Mouse (Mus musculus) bone marrow, adult 2 months (tissue): ENCODE measurements around the gene Olfr609. TPM values are rescaled to one million over a fixed set of nuclear protein-coding genes. Genes with fewer than 3 reads are reported as not detected.
"Not testable (repeated sequence)": the region's sequence is repeated elsewhere in the genome, so short reads cannot be mapped to it uniquely, and the experiment has no call there.

Experiments
- H3K27ac ChIP-seq: fragments of 200-500 bp; 2 replicates; pipeline ENCODE4 v1.5.1; 2012; ENCODE audit warnings: low read depth, mild to moderate bottlenecking, control low read depth, inconsistent platforms, low read length; ENCODE audit not compliant: control insufficient read depth, poor library complexity, insufficient read depth
- H3K4me1 ChIP-seq: fragments of 200-500 bp; 2 replicates; pipeline ENCODE4 v1.6.1; 2011; ENCODE audit warnings: low read length; ENCODE audit not compliant: control insufficient read depth, insufficient read depth
- H3K4me3 ChIP-seq: fragments of 200-500 bp; replicated peaks from 2 replicates; pipeline ENCODE3; 2011; ENCODE audit warnings: mild to moderate bottlenecking, low read depth, low read length, control low read depth; ENCODE audit not compliant: control insufficient read depth
- CTCF ChIP-seq: fragments of 200-500 bp; IDR thresholded peaks from 2 replicates; pipeline ENCODE4 v1.5.1; 2011; ENCODE audit warnings: low read length, control low read depth; ENCODE audit not compliant: control insufficient read depth, insufficient read depth
- POLR2A ChIP-seq: fragments of 200-500 bp; IDR thresholded peaks from 2 replicates; pipeline ENCODE4 v1.6.1; 2011; ENCODE audit warnings: low read depth, mild to moderate bottlenecking, control low read depth, low read length, borderline replicate concordance; ENCODE audit not compliant: control insufficient read depth
- WGBS: fragments of 180-500 bp; shearing (Covaris S2); methylation state at CpG from one replicate; pipeline ENCODE4 v1.1.7; 2018; 5-methylcytosine and 5-hydroxymethylcytosine counted together
- polyA plus RNA-seq: library from polyadenylated mRNA; stranded (reverse); fragments of >200 nt; gene quantifications from 2 replicates; pipeline ENCODE4 v1.2.4, GENCODE M21; 2011; ENCODE audit warnings: low replicate concordance; ENCODE audit not compliant: missing spikeins, insufficient read depth, insufficient read length

Olfr609 gene
- polyA plus RNA-seq: not detected in 2 replicates

DNA sequence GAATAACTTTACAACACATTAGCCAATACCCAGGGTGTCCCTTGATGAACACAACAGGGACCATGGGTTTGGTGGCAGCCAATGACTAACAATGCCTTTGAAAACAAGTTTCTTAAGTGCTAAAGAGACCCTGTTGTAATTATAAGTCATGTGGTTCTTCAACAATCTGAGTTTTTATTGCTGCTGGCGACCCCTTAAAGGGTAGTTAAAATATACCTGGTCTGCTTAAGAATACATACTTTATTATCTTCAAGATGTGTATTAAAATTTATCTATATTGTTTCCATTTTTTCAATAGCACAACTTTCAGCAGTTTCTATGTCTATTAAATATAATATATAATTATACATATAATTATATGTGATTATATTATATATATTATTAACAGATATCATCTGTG lies at the start of gene Olfr609:
Gene Olfr609, minus strand, starts transcription at position 101 of the 400 bp plus-strand sequence.
- 64% methylated on average over 1 of the region's 1 CpGs for WGBS

GRCm38 (mm10) chr7:103542617-103543016 lies 44.8 kb upstream of the Olfr609 start, which contains the start of gene Olfr612:
Olfr612 (minus strand) TSS chr7:103542717.
- WGBS: 84% methylated on average over 2 of the region's 2 CpGs

More for the DNA sequence above, at the start of gene Olfr609:
- Histone ChIP-seq H3K4me1 (no peaks in the 10 kb centered on the region), H3K27ac (no peak within 1 kb of the TSS), H3K4me3 (no peak within 1 kb of the TSS)
- TF ChIP-seq CTCF (no peak), POLR2A (no peak)

DNA sequence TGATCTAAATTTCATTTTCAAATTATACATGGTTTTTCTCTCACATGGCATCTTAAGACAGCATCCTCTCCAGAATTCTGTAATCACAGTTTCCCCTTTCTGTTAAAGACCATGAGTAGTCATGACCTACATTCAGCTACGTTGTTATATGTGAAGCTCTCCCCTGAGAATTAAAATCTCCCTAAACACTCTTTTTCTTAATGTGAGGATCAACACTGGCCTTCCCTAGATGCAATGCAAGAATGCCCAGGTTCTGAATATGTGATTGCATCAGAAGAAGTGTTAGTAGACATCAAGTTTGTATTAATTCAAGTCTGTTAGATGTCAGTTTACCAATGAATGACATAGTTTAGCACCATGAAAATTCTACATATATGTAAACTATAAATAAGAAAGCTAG lies 22.9 kb upstream of the Olfr609 start, which contains the start of gene Olfr611:
Gene Olfr611, minus strand, starts transcription at position 101 of the 400 bp plus-strand sequence.
- not testable (repeated sequence) for H3K4me3 ChIP-seq, H3K4me1 ChIP-seq, H3K27ac ChIP-seq
- WGBS: 69% methylated on average over 1 of the region's 1 CpGs

More at GRCm38 (mm10) chr7:103542617-103543016, 44.8 kb upstream of the Olfr609 start, which contains the start of gene Olfr612:
- not testable (repeated sequence) for H3K4me1 ChIP-seq, H3K27ac ChIP-seq, H3K4me3 ChIP-seq

GRCm38 (mm10) chr7:103512022-103512421 lies 14.2 kb upstream of the Olfr609 start, which contains the start of gene Olfr610:
Olfr610 (minus strand) TSS chr7:103512122.
- WGBS: 80% methylated on average over 2 of the region's 2 CpGs
- H3K4me3 ChIP-seq: no peak within 1 kb of the TSS
- H3K27ac ChIP-seq: no peak within 1 kb of the TSS
- no peak for TF ChIP-seq CTCF
- no peak for TF ChIP-seq POLR2A
- H3K4me1 ChIP-seq: no peaks in the 10 kb centered on the region

GRCm38 (mm10) chr7:103477106-103477505 lies 20.8 kb downstream of the Olfr609 start:
- not testable (repeated sequence) for H3K4me1 ChIP-seq, H3K27ac ChIP-seq, H3K4me3 ChIP-seq
- 82% methylated on average over 9 of the region's 9 CpGs for WGBS

GRCm38 (mm10) chr7:103469577-103469976 lies 28.3 kb downstream of the Olfr609 start, which contains the start of gene Olfr608:
Olfr608 (plus strand) TSS chr7:103469877.
- Histone ChIP-seq H3K4me1 (no peaks in the 10 kb centered on the region), H3K27ac (no peak within 1 kb of the TSS), H3K4me3 (no peak within 1 kb of the TSS)
- TF ChIP-seq CTCF (no peak), POLR2A (no peak)

- Histone ChIP-seq H3K4me1 (no peaks in the 10 kb centered on the region), H3K27ac (no peak overlapping the region), H3K4me3 (no peak overlapping the region)
- TF ChIP-seq CTCF: no peak
- WGBS: 81% methylated on average over 5 of the region's 5 CpGs
These were observed 37.3 kb downstream of the Olfr609 start for GRCm38 (mm10) chr7:103460590-103460989.

GRCm38 (mm10) chr7:103448746-103449145 lies 49.1 kb downstream of the Olfr609 start, which contains the start of gene Olfr606:
Olfr606 (plus strand) TSS chr7:103449046.
- TF ChIP-seq CTCF: no peak
- no peak for TF ChIP-seq POLR2A
- Histone ChIP-seq H3K4me1 (no peaks in the 10 kb centered on the region), H3K4me3 (no peak within 1 kb of the TSS), H3K27ac (no peak within 1 kb of the TSS)
- 84% methylated on average over 2 of the region's 2 CpGs for WGBS

DNA sequence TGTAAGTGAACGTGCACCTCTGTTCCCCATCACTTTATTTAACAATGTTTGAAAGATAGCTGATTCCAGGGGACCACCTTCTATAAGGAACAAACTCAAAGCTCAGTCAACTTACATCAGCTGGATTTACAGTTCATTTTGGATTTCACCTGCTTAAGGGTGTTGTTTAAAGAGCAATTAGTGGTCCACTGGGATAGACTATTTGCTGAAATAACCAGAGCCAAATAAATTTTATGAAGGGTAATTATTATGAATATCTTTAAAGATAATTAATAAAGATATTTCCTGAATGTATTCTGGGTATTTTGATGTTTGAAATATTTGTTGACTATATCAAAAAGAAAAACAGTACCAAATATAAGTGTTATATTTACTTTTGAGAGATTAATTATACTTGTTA lies 52.5 kb downstream of the Olfr609 start, which contains the start of gene Olfr605:
Gene Olfr605, minus strand, starts transcription at position 101 of the 400 bp plus-strand sequence.
- Histone ChIP-seq H3K4me1 (no peaks in the 10 kb centered on the region), H3K4me3 (no peak within 1 kb of the TSS), H3K27ac (no peak within 1 kb of the TSS)
- no peak for TF ChIP-seq POLR2A
- no peak for TF ChIP-seq CTCF
- 81% methylated on average over 1 of the region's 1 CpGs for WGBS

Other genes with a start within 250 kb of the Olfr609 start
- not detected in 2 replicates for gene Usp17ld, start 245.6 kb downstream of the Olfr609 start, polyA plus RNA-seq
- not detected in 2 replicates for gene Olfr596, start 192.4 kb downstream of the Olfr609 start, polyA plus RNA-seq
- not detected in 2 replicates for gene Olfr597, start 181.7 kb downstream of the Olfr609 start, polyA plus RNA-seq
- gene Olfr598, start 174.5 kb downstream of the Olfr609 start, polyA plus RNA-seq: not detected in 2 replicates
- not detected in 2 replicates for gene Olfr599, start 162.1 kb downstream of the Olfr609 start, polyA plus RNA-seq
- not detected in 2 replicates for gene Olfr600, start 148.4 kb downstream of the Olfr609 start, polyA plus RNA-seq
- gene Olfr601, start 135.4 kb downstream of the Olfr609 start, polyA plus RNA-seq: not detected in 2 replicates
- gene Olfr603, start 111.9 kb downstream of the Olfr609 start, polyA plus RNA-seq: not detected in 2 replicates
- gene Usp17lc, start 83.0 kb downstream of the Olfr609 start, polyA plus RNA-seq: not detected in 2 replicates
- gene Olfr605, start 52.6 kb downstream of the Olfr609 start, polyA plus RNA-seq: not detected in 2 replicates
- not detected in 2 replicates for gene Olfr606, start 49.0 kb downstream of the Olfr609 start, polyA plus RNA-seq
- 0.70 TPM in 1 of 2 replicates, not detected in the other for gene Olfr607, start 33.9 kb downstream of the Olfr609 start, polyA plus RNA-seq
- not detected in 2 replicates for gene Olfr608, start 28.2 kb downstream of the Olfr609 start, polyA plus RNA-seq
- not detected in 2 replicates for gene Olfr610, start 14.1 kb upstream of the Olfr609 start, polyA plus RNA-seq
- gene Olfr611, start 22.8 kb upstream of the Olfr609 start, polyA plus RNA-seq: not detected in 2 replicates
- gene Olfr612, start 44.7 kb upstream of the Olfr609 start, polyA plus RNA-seq: not detected in 2 replicates
- gene Olfr613, start 50.0 kb upstream of the Olfr609 start, polyA plus RNA-seq: not detected in 2 replicates
- not detected in 2 replicates for gene Olfr615, start 58.0 kb upstream of the Olfr609 start, polyA plus RNA-seq
- not detected in 2 replicates for gene Olfr616, start 71.1 kb upstream of the Olfr609 start, polyA plus RNA-seq
- not detected in 2 replicates for gene Olfr617, start 75.0 kb upstream of the Olfr609 start, polyA plus RNA-seq
- gene Olfr618, start 92.0 kb upstream of the Olfr609 start, polyA plus RNA-seq: not detected in 2 replicates
- gene Olfr619, start 102.5 kb upstream of the Olfr609 start, polyA plus RNA-seq: not detected in 2 replicates
- 0.68 and 2.1 TPM in 2 replicates for gene Olfr620, start 114.5 kb upstream of the Olfr609 start, polyA plus RNA-seq
- not detected in 2 replicates for gene Olfr622, start 144.6 kb upstream of the Olfr609 start, polyA plus RNA-seq
- gene Olfr623, start 165.6 kb upstream of the Olfr609 start, polyA plus RNA-seq: not detected in 2 replicates
- 0.25 and 0.45 TPM in 2 replicates for gene Olfr624, start 173.1 kb upstream of the Olfr609 start, polyA plus RNA-seq
- gene Olfr625-ps1, start 184.7 kb upstream of the Olfr609 start, polyA plus RNA-seq: not detected in 2 replicates
- 0.27 and 0.40 TPM in 2 replicates for gene Olfr243, start 216.6 kb upstream of the Olfr609 start, polyA plus RNA-seq
- gene Olfr628, start 232.3 kb upstream of the Olfr609 start, polyA plus RNA-seq: not detected in 2 replicates
- gene Olfr629, start 246.9 kb upstream of the Olfr609 start, polyA plus RNA-seq: 1.2 TPM in 1 of 2 replicates, not detected in the other